Mouse (Mus musculus) neural tube, embryonic 11.5 days (tissue): ENCODE data around the gene Kif5a. TPM values are rescaled to one million over a fixed set of nuclear protein-coding genes. Genes with fewer than 3 reads are reported as not detected.
A peak's percentile ranks its signal among the peaks of the same experiment; 100 is the strongest.

Experiments used
- ATAC-seq: fragments of 200-750 bp; cut with Nextera tagmentation; 2 replicates; pipeline ENCODE4 v1.8.0; 2017; ENCODE audit warnings: moderate number of reproducible peaks, mild to moderate bottlenecking, moderate TSS enrichment, moderate library complexity; ENCODE audit not compliant: insufficient read depth, low FRiP score, low TSS enrichment
- DNase-seq: peaks from one replicate; pipeline ENCODE4 v3.0.0-alpha.2; 2015; ENCODE audit warnings: low spot score
- H3K27ac ChIP-seq: fragments of 300-500 bp; sonication (generic); 2 replicates; pipeline ENCODE4 v1.5.1; 2014; ENCODE audit warnings: low read depth, mild to moderate bottlenecking, low read length
- H3K27me3 ChIP-seq: fragments of 300-500 bp; sonication (generic); 2 replicates; pipeline ENCODE4 v1.6.1; 2014; ENCODE audit warnings: mild to moderate bottlenecking, low read length, mixed read lengths; ENCODE audit not compliant: control insufficient read depth, insufficient read depth
- H3K36me3 ChIP-seq: fragments of 300-500 bp; sonication (generic); 2 replicates; pipeline ENCODE4 v1.6.1; 2014; ENCODE audit warnings: mild to moderate bottlenecking, low read length, moderate library complexity, mixed read lengths; ENCODE audit not compliant: control insufficient read depth, insufficient read depth
- H3K4me1 ChIP-seq: fragments of 300-500 bp; sonication (generic); 2 replicates; pipeline ENCODE4 v1.6.1; 2014; ENCODE audit warnings: low read length, mixed read lengths; ENCODE audit not compliant: control insufficient read depth, insufficient read depth
- H3K4me2 ChIP-seq: fragments of 300-500 bp; sonication (generic); 2 replicates; pipeline ENCODE4 v1.6.1; 2014; ENCODE audit warnings: low read depth, mild to moderate bottlenecking, moderate library complexity
- H3K4me3 ChIP-seq: fragments of 300-500 bp; sonication (generic); 2 replicates; pipeline ENCODE4 v1.5.1; 2014; ENCODE audit warnings: low read depth, low read length
- H3K9ac ChIP-seq: fragments of 300-500 bp; sonication (generic); 2 replicates; pipeline ENCODE4 v1.6.1; 2014; ENCODE audit warnings: mild to moderate bottlenecking, low read length
- H3K9me3 ChIP-seq: fragments of 300-500 bp; sonication (generic); 2 replicates; pipeline ENCODE4 v1.6.1; 2016; ENCODE audit warnings: low read length; ENCODE audit not compliant: control insufficient read depth
- WGBS: fragments of 180-500 bp; shearing (Covaris S2); extraction: QIAGEN DNeasy Blood & Tissue Kit; methylation state at CpG from one replicate; pipeline ENCODE4 v1.1.7; 2014; 5-methylcytosine and 5-hydroxymethylcytosine counted together
- polyA plus RNA-seq: library from polyadenylated mRNA; unstranded; fragments of >200 nt; fragmentation: Nextera tagmentation; extraction: Ambion mirVana; gene quantifications from 2 replicates; pipeline ENCODE4 v1.2.1, GENCODE M21; 2014

Gene Kif5a
- polyA plus RNA-seq, 1 experiment from 2014 or later: 51.0 TPM

DNA sequence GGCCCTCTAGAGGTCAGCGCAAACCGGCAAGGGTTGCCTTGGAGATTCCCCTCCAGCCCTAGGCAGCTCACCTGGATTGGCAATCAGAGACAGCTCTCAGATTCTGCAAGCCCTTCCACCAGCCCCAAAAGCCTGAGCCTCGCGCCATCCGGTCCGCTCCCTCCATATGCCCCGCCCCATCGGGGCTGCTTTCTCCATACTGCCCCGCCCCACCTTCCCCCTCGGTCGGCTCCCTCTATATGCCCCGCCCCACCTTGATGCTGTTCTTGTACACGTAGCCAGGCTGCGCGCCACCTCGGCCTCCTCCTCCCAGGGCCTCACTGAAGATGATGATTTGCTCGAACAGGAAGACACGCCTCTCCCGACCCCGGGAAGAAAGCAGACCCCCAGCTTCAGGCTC, 79.4 kb downstream of the Kif5a start:
- Histone ChIP-seq H3K9me3 (no peaks in the 10 kb centered on the region), H3K4me2 (peak overlapping the region; percentile 23), H3K27ac (no peak overlapping the region), H3K27me3 (peaks cover 26% of the 10 kb centered on the region), H3K4me3 (no peak overlapping the region), H3K36me3 (peaks cover 5% of the 10 kb centered on the region; the same call in 1 of the 2 replicates), H3K4me1 (peaks cover 6% of the 10 kb centered on the region; the same call in 1 of the 2 replicates), H3K9ac (no peak overlapping the region)
- DNase-seq: no peak
- WGBS: 12% methylated on average over 20 of the region's 20 CpGs
- no peak for ATAC-seq

DNA sequence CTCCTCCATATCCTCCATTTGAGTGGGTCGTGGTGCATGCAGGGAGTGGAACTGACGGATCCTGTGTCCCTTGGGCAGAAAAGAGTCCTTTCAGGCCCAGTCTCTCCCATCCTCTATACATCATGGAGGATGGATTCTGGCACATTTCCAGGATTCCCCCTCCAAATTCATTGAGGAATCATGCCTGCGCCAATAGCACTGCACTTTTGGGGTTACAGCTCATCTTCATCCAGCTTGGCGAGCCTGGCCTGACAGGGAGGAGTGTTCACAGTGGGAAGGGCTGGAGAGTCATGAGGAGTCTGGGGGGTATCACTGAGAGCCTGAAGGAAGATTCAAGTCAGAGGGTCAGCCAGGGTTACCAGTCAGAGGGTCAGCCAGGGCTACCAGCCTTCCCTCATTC, 80.5 kb downstream of the Kif5a start:
- WGBS: 95% methylated on average over 4 of the region's 4 CpGs
- Histone ChIP-seq H3K9ac (no peak overlapping the region), H3K27me3 (peaks cover 35% of the 10 kb centered on the region), H3K4me1 (peaks cover 11% of the 10 kb centered on the region), H3K4me2 (no peak overlapping the region), H3K9me3 (no peaks in the 10 kb centered on the region), H3K4me3 (no peak overlapping the region), H3K27ac (no peak overlapping the region), H3K36me3 (peaks cover 5% of the 10 kb centered on the region; the same call in 1 of the 2 replicates)
- ATAC-seq: no peak
- no peak for DNase-seq

DNA sequence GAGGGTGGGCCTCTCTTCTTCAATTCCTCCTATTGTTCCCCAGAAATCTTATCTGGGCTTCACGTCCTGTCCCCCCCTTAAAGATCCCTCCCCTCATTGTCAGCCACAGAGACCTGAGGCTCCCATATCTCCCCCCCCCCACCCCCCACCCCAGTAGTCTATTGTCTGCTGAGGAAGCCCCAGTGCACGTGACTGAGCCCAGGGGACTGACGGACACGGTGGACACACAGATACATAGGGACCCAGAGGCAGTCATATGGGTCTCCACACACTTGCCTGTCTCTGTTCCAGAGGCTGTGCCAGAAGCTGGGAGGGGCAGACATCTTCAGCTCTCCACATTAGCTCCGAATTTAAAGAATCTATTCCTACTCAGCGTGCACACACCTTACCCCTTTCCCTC, 81.6 kb downstream of the Kif5a start:
- Histone ChIP-seq H3K4me3 (no peak overlapping the region), H3K27me3 (peaks cover 40% of the 10 kb centered on the region), H3K9ac (no peak overlapping the region), H3K36me3 (peaks cover 2% of the 10 kb centered on the region; the same call in 1 of the 2 replicates), H3K27ac (no peak overlapping the region), H3K9me3 (no peaks in the 10 kb centered on the region), H3K4me1 (peaks cover 11% of the 10 kb centered on the region; the same call in 1 of the 2 replicates), H3K4me2 (no peak overlapping the region)
- DNase-seq (no peak), ATAC-seq (no peak)
- WGBS: 74% methylated on average over 6 of the region's 6 CpGs

DNA sequence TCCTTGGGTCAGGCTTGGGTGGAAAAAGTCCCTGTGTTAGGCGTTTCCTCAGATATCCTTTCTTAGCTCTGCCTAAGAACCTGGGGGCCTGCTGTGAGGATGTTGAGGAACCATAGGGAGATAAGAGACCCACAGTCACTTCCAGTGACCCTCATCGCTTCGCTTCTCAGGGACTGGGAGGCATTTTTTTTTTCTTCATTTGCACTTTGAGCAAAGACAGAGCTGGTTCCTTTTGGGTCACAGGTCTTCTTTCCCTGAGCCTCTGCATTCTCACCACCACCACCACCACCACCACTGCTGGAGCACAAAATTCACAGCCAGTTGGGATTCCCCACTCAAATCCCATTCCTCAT, 82.5 kb downstream of the Kif5a start:
- Histone ChIP-seq H3K27ac (no peak overlapping the region), H3K9ac (no peak overlapping the region), H3K4me2 (no peak overlapping the region), H3K4me1 (peaks cover 11% of the 10 kb centered on the region; the same call in 1 of the 2 replicates), H3K36me3 (no peaks in the 10 kb centered on the region; the same call in 1 of the 2 replicates), H3K27me3 (peaks cover 40% of the 10 kb centered on the region), H3K4me3 (no peak overlapping the region), H3K9me3 (no peaks in the 10 kb centered on the region)
- DNase-seq: no peak
- no peak for ATAC-seq
- WGBS: 9% methylated on average over 3 of the region's 3 CpGs

DNA sequence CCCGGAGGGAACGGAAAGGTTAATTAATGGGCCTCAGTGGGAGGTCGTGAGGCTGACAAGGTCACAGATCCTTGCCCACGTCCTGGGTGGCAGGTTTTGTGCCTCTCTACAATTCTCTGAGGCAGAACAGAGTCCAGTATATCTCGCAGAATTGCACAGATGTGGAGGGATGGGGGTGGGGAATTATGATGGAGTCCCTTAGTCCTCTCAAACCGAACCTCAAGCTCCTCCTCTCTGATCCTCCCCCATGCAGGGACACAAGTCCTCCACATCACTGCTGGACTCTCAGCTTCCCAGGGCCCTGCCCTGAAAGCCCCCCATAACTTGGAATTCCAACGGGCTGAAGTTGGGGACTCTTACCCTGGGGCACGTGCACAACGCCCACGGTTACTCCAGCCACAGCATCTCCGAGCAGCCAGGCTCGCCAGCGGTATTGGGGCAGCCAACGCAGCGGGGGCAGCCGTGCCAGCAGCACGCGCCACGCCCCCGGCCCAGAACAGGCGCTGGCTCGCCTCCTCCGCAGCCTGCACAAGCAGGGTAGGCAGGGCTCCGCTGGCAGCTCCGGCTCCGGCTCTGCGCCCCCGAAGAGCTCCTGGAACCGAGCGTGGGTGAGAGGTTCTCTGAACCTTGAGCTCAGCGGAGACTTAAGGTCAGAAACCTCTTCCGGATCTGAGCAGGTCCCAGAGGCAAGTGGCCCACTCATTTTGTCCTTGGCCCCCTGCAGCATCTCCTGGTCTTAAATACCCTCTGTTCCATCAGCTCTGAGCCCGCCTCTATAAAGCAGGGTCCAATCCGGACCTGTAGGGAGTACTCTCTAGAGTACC, 83.1 kb downstream of the Kif5a start, which contains the start of gene Slc26a10:
Gene Slc26a10 (minus strand): TSS at position 775 of the 824 bp plus-strand sequence.
- no peak within 1 kb of the TSS; the same call in 1 of the 2 replicates for H3K9ac ChIP-seq
- H3K4me3 ChIP-seq: no peak within 1 kb of the TSS

DNA sequence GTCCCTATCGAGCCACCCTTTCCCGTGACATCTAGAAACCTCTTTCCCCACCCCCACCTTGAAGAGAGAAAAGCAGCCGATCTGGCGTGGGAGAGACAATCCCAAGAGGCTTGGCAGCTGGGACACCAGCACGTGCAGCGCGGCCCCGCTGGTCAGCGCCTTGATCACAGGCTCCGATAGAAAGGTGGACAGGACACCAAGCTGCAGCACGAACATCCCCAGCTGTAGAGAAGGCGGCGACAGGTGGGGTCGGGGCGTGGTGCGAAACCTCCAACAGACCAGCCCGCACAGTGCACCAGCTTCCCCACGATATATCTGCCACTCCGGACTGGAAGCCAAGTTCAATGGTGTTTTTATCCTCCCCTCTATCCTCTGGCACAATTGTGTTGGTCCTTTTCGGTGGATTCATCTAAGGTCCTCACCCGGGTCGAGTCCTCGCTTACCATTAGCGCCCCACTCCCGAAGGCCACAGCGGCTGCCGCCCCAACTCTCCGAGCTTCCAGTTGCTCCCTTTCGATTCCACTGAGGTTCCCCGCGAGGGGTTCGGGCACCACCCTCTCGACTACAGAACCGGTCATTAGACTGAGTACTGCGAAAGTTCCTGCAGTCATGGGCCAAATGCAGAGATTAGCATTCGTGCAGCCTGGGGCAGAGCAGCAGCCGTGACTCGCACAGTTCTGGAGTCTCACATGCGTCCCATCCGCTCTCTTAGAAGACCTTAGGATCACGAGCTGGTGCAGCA, 84.7 kb downstream of the Kif5a start:
- H3K4me1 ChIP-seq: peaks cover 11% of the 10 kb centered on the region; the same call in 1 of the 2 replicates
- DNase-seq (no peak), ATAC-seq (no peak)
- H3K27me3 ChIP-seq: peaks cover 40% of the 10 kb centered on the region
- no peaks in the 10 kb centered on the region for H3K36me3 ChIP-seq
- no peaks in the 10 kb centered on the region for H3K9me3 ChIP-seq
- 4% methylated on average over 41 of the region's 41 CpGs for WGBS
- peak overlapping the region; percentile 27 for H3K4me2 ChIP-seq
- no peak overlapping the region for H3K9ac ChIP-seq
- H3K27ac ChIP-seq: no peak overlapping the region
- H3K4me3 ChIP-seq: peak overlapping the region; percentile 24

More for the DNA sequence above, 83.1 kb downstream of the Kif5a start, which contains the start of gene Slc26a10:
- no peaks in the 10 kb centered on the region for H3K36me3 ChIP-seq
- WGBS: 2% methylated on average over 34 of the region's 34 CpGs
- H3K27me3 ChIP-seq: peaks cover 40% of the 10 kb centered on the region
- no peaks in the 10 kb centered on the region for H3K9me3 ChIP-seq
- DNase-seq (no peak), ATAC-seq (no peak)
- no peak within 1 kb of the TSS for H3K27ac ChIP-seq
- H3K4me1 ChIP-seq: peaks cover 11% of the 10 kb centered on the region; the same call in 1 of the 2 replicates
- H3K4me2 ChIP-seq: 0 out of 2 replicates have a peak within 1 kb of the TSS, but pooled peaks have one; percentile 21

DNA sequence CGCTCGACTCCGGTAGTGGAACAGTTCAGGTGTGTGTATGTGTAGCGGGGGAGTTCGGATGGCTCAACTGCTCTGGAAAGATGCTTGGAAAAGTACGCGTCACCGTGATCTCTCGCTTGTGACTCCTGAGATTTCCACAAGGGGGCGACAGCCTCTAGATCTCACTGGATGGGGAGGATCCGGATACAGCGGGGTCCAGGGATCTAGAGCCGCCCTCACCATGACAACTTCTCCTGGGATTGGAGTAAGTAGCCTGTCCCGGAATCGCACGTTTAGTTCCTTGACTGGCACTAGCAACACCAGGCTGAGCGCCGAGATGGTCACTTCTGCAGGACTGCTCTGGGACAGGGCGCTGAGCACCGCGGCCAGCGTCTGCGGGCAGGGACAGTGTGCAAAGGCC, 85.4 kb downstream of the Kif5a start:
- Histone ChIP-seq H3K4me1 (peaks cover 11% of the 10 kb centered on the region; the same call in 1 of the 2 replicates), H3K9ac (no peak overlapping the region), H3K36me3 (no peaks in the 10 kb centered on the region), H3K4me3 (peak overlapping the region; percentile 24; the same call in 1 of the 2 replicates), H3K4me2 (peak overlapping the region; percentile 27), H3K9me3 (no peaks in the 10 kb centered on the region), H3K27ac (no peak overlapping the region), H3K27me3 (peaks cover 40% of the 10 kb centered on the region)
- ATAC-seq (peak; percentile 51), DNase-seq (peak; percentile 89)
- 2% methylated on average over 23 of the region's 23 CpGs for WGBS

DNA sequence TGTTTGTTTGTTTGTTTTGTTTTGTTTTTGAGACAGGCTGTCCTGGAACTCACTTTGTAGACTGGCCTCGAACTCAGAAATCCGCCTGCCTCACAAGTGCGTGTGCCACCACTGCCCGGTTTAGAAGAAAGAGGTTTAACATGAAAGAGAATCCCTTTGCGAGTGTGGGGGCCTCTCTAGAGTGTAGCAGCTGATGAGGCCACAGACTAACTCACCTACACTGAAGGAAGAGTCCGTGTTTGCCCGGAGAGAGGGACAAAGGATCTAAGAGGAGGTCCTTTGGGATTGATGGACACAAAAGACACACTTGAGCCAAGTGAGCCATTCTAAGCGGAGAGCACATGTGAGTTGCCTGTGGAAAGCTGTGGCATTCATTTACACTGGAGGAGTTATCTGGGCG, 85.9 kb downstream of the Kif5a start:
- H3K4me3 ChIP-seq: no peak overlapping the region
- no peaks in the 10 kb centered on the region for H3K36me3 ChIP-seq
- H3K9me3 ChIP-seq: no peaks in the 10 kb centered on the region
- 26% methylated on average over 9 of the region's 9 CpGs for WGBS
- DNase-seq: no peak
- ATAC-seq: no peak
- no peak overlapping the region for H3K4me2 ChIP-seq
- peaks cover 40% of the 10 kb centered on the region for H3K27me3 ChIP-seq
- H3K27ac ChIP-seq: no peak overlapping the region
- peaks cover 11% of the 10 kb centered on the region; the same call in 1 of the 2 replicates for H3K4me1 ChIP-seq
- H3K9ac ChIP-seq: no peak overlapping the region
